Mouse (Mus musculus): ENCODE measurements around the gene Tmem145.
A peak's percentile ranks its signal among the peaks of the same experiment; 100 is the strongest.
"Not testable (repeated sequence)": the region's sequence is repeated elsewhere in the genome, so short reads cannot be mapped to it uniquely, and the experiment has no call there.

Tmem145 gene

GRCm38 (mm10) chr7:25322058-25322484 lies 16.2 kb downstream of the Tmem145 start:
- DNase-seq (ENCODE audit: low read depth, low spot score) = no peak

- DNase-seq (ENCODE audit: low read depth, low spot score) = no peak
Observed at GRCm38 (mm10) chr7:25323219-25323618, 17.3 kb downstream of the Tmem145 start.

- DNase-seq (ENCODE audit: low read depth, low spot score) = not testable (repeated sequence)
Observed at GRCm38 (mm10) chr7:25325431-25325830, 19.5 kb downstream of the Tmem145 start.

- no peak for DNase-seq (ENCODE audit: low read depth, low spot score)
Observed at GRCm38 (mm10) chr7:25326233-25326632, 20.3 kb downstream of the Tmem145 start.

- peak; percentile 74 for DNase-seq (ENCODE audit: low read depth, low spot score)
Observed at GRCm38 (mm10) chr7:25333596-25334307, 27.8 kb downstream of the Tmem145 start.

- no peak for DNase-seq (ENCODE audit: low read depth, low spot score)
Observed at GRCm38 (mm10) chr7:25334472-25334871, 28.6 kb downstream of the Tmem145 start.

GRCm38 (mm10) chr7:25339329-25339728 lies 33.4 kb downstream of the Tmem145 start:
- DNase-seq (ENCODE audit: low read depth, low spot score) = no peak

- DNase-seq (ENCODE audit: low read depth, low spot score) = no peak
Observed at GRCm38 (mm10) chr7:25341000-25341784, 35.3 kb downstream of the Tmem145 start.

- no peak for DNase-seq (ENCODE audit: low read depth, low spot score)
Observed at GRCm38 (mm10) chr7:25348861-25349260, 43.0 kb downstream of the Tmem145 start.

GRCm38 (mm10) chr7:25358721-25359206 lies 52.9 kb downstream of the Tmem145 start:
- DNase-seq (ENCODE audit: low read depth, low spot score) = no peak

- no peak for DNase-seq (ENCODE audit: low read depth, low spot score)
Observed at GRCm38 (mm10) chr7:25363151-25363550, 57.2 kb downstream of the Tmem145 start.

- no peak for DNase-seq (ENCODE audit: low read depth, low spot score)
Observed at GRCm38 (mm10) chr7:25363632-25364031, 57.7 kb downstream of the Tmem145 start.

Data from CD4-positive helper T cell, adult 2 months (primary cell).